ENCODE assay signal across 26 mouse cellular contexts in genomic region chr13:97869428-97869827, GRCm38 (mm10).
DNase-seq lines count a peak whose midpoint lies in the region; ATAC-seq lines count a peak whose summit lies in the region.
"Had no signal": no experiment of that assay in that cellular context is flagged by ENCODE, and none has a peak within 500 bp of the region (broad histone marks: within the 10 kb centered on the region; RNA-seq: fewer than 3 reads in every experiment).

No protein-coding gene starts in this region.

- DNase-seq in kidney, postnatal 14 days: no peak
- DNase-seq in neural tube, embryonic 10.5 days (ENCODE audit: extremely low spot score, low spot score): no peak
- no peak for DNase-seq in midbrain, embryonic 11.5 days (ENCODE audit: low spot score, missing footprints)
- no peak for DNase-seq in adrenal gland, postnatal 14 days
- DNase-seq in embryonic facial prominence, embryonic 10.5 days (ENCODE audit: low spot score): no peak
- DNase-seq: cerebellum, adult 18-20 months; cerebellum, postnatal 36 days; heart, adult 11 months; kidney, adult 9 months; right cerebral cortex, adult 18-20 months had no signal

- no peak overlapping the region for H3K9ac ChIP-seq in kidney, embryonic 14.5 days (ENCODE audit: low read depth, low read length)
- no peak overlapping the region for H3K9ac ChIP-seq in neural tube, embryonic 13.5 days
- H3K9ac ChIP-seq in limb, embryonic 15.5 days: no peak overlapping the region
- H3K9ac ChIP-seq in midbrain, embryonic 11.5 days (ENCODE audit: low read length): no peak overlapping the region
- H3K9ac ChIP-seq: embryonic facial prominence, embryonic 15.5 days; intestine, embryonic 15.5 days; limb, embryonic 13.5 days; liver, embryonic 15.5 days; lung, embryonic 15.5 days; midbrain, embryonic 12.5 days; neural tube, embryonic 12.5 days had no signal

- no peak for ATAC-seq in kidney, embryonic 14.5 days (ENCODE audit: low FRiP score, low TSS enrichment)
- ATAC-seq in neural tube, embryonic 13.5 days (ENCODE audit: low read depth): no peak
- no peak for ATAC-seq in limb, embryonic 15.5 days (ENCODE audit: insufficient number of reproducible peaks, low FRiP score, low TSS enrichment, low read depth)
- no peak for ATAC-seq in midbrain, embryonic 11.5 days (ENCODE audit: low FRiP score)
- ATAC-seq: forebrain, embryonic 14.5 days; hindbrain, embryonic 16.5 days; intestine, embryonic 15.5 days had no signal

- no peak overlapping the region for H3K4me3 ChIP-seq in kidney, embryonic 14.5 days (ENCODE audit: low read length)
- no peak overlapping the region for H3K4me3 ChIP-seq in neural tube, embryonic 13.5 days
- H3K4me3 ChIP-seq in limb, embryonic 15.5 days: no peak overlapping the region
- no peak overlapping the region for H3K4me3 ChIP-seq in midbrain, embryonic 11.5 days (ENCODE audit: low read depth, low read length)
- no peak overlapping the region for H3K4me3 ChIP-seq in embryonic facial prominence, embryonic 10.5 days
- H3K4me3 ChIP-seq: embryonic facial prominence, embryonic 15.5 days; hindbrain, embryonic 10.5 days; intestine, embryonic 15.5 days; layer of hippocampus, adult 2 months; limb, embryonic 13.5 days; liver, embryonic 15.5 days; lung, embryonic 15.5 days; midbrain, embryonic 12.5 days; neural tube, embryonic 12.5 days had no signal

- no peak overlapping the region for H3K4me2 ChIP-seq in kidney, embryonic 14.5 days (replicated peaks; ENCODE audit: low read depth, low read length)
- no peak overlapping the region for H3K4me2 ChIP-seq in neural tube, embryonic 13.5 days
- no peak overlapping the region for H3K4me2 ChIP-seq in limb, embryonic 15.5 days
- no peak overlapping the region for H3K4me2 ChIP-seq in midbrain, embryonic 11.5 days
- H3K4me2 ChIP-seq: embryonic facial prominence, embryonic 15.5 days; heart, embryonic 11.5 days; intestine, embryonic 15.5 days; limb, embryonic 13.5 days; liver, embryonic 15.5 days; lung, embryonic 15.5 days; midbrain, embryonic 12.5 days; neural tube, embryonic 12.5 days had no signal

- no peaks in the 10 kb centered on the region for H3K36me3 ChIP-seq in kidney, embryonic 14.5 days (ENCODE audit: control insufficient read depth, insufficient read depth, low read length)
- H3K36me3 ChIP-seq in neural tube, embryonic 13.5 days: no peaks in the 10 kb centered on the region
- no peaks in the 10 kb centered on the region for H3K36me3 ChIP-seq in limb, embryonic 15.5 days
- no peaks in the 10 kb centered on the region for H3K36me3 ChIP-seq in midbrain, embryonic 11.5 days (ENCODE audit: control insufficient read depth, insufficient read depth, low read length)
- H3K36me3 ChIP-seq in embryonic facial prominence, embryonic 10.5 days (replicated peaks): no peaks in the 10 kb centered on the region
- H3K36me3 ChIP-seq: embryonic facial prominence, embryonic 15.5 days; hindbrain, embryonic 10.5 days; intestine, embryonic 15.5 days; limb, embryonic 13.5 days; liver, embryonic 15.5 days; lung, embryonic 15.5 days; midbrain, embryonic 12.5 days; neural tube, embryonic 12.5 days had no signal

- no peaks in the 10 kb centered on the region for H3K9me3 ChIP-seq in kidney, embryonic 14.5 days (ENCODE audit: control insufficient read depth, low read length)
- peaks cover 4% of the 10 kb centered on the region; the same call in 1 of the 2 replicates for H3K9me3 ChIP-seq in neural tube, embryonic 13.5 days
- H3K9me3 ChIP-seq in limb, embryonic 15.5 days: no peaks in the 10 kb centered on the region
- no peaks in the 10 kb centered on the region for H3K9me3 ChIP-seq in midbrain, embryonic 11.5 days (ENCODE audit: control insufficient read depth, low read length)
- no peaks in the 10 kb centered on the region for H3K9me3 ChIP-seq in embryonic facial prominence, embryonic 10.5 days
- H3K9me3 ChIP-seq: embryonic facial prominence, embryonic 15.5 days; hindbrain, embryonic 10.5 days; intestine, embryonic 15.5 days; limb, embryonic 13.5 days; liver, embryonic 15.5 days; lung, embryonic 15.5 days; midbrain, embryonic 12.5 days; neural tube, embryonic 12.5 days had no signal

- H3K27me3 ChIP-seq in kidney, embryonic 14.5 days (ENCODE audit: control insufficient read depth, insufficient read depth, low read length): no peaks in the 10 kb centered on the region
- H3K27me3 ChIP-seq in neural tube, embryonic 13.5 days: no peaks in the 10 kb centered on the region
- H3K27me3 ChIP-seq in limb, embryonic 15.5 days: no peaks in the 10 kb centered on the region
- no peaks in the 10 kb centered on the region for H3K27me3 ChIP-seq in midbrain, embryonic 11.5 days (ENCODE audit: control insufficient read depth, insufficient read depth, low read length)
- no peaks in the 10 kb centered on the region for H3K27me3 ChIP-seq in embryonic facial prominence, embryonic 10.5 days (replicated peaks; ENCODE audit: low read depth, poor library complexity, severe bottlenecking)
- H3K27me3 ChIP-seq: embryonic facial prominence, embryonic 15.5 days; intestine, embryonic 15.5 days; limb, embryonic 13.5 days; liver, embryonic 15.5 days; lung, embryonic 15.5 days; midbrain, embryonic 12.5 days; neural tube, embryonic 12.5 days had no signal

- 66% methylated on average over 12 of the region's 12 CpGs for WGBS in kidney, embryonic 14.5 days
- 61% methylated on average over 12 of the region's 12 CpGs for WGBS in neural tube, embryonic 13.5 days
- WGBS in limb, embryonic 15.5 days: 35% methylated on average over 12 of the region's 12 CpGs
- WGBS in midbrain, embryonic 11.5 days: 95% methylated on average over 12 of the region's 12 CpGs
- WGBS in embryonic facial prominence, embryonic 10.5 days: 92% methylated on average over 12 of the region's 12 CpGs

- peaks cover 20% of the 10 kb centered on the region for H3K4me1 ChIP-seq in kidney, embryonic 14.5 days (ENCODE audit: control insufficient read depth, insufficient read depth, low read length)
- H3K4me1 ChIP-seq in neural tube, embryonic 13.5 days (replicated peaks): peaks cover 41% of the 10 kb centered on the region
- H3K4me1 ChIP-seq in limb, embryonic 15.5 days: peaks cover 21% of the 10 kb centered on the region
- H3K4me1 ChIP-seq in midbrain, embryonic 11.5 days (ENCODE audit: control insufficient read depth, insufficient read depth, low read length): no peaks in the 10 kb centered on the region; the same call in 1 of the 2 replicates
- H3K4me1 ChIP-seq in embryonic facial prominence, embryonic 10.5 days: peaks cover 38% of the 10 kb centered on the region
- H3K4me1 ChIP-seq: liver, embryonic 15.5 days had no signal

- peak overlapping the region; percentile 20; the same call in 1 of the 2 replicates for H3K27ac ChIP-seq in kidney, embryonic 14.5 days (ENCODE audit: low read depth, low read length)
- peak overlapping the region; percentile 76 for H3K27ac ChIP-seq in neural tube, embryonic 13.5 days (replicated peaks)
- H3K27ac ChIP-seq in limb, embryonic 15.5 days: 0 out of 2 replicates have a peak overlapping the region, but pooled peaks have one; percentile 5
- H3K27ac ChIP-seq in midbrain, embryonic 11.5 days (ENCODE audit: low read depth, low read length): no peak overlapping the region
- no peak overlapping the region; the same call in 1 of the 2 replicates for H3K27ac ChIP-seq in embryonic facial prominence, embryonic 10.5 days (replicated peaks)
- H3K27ac ChIP-seq: embryonic facial prominence, embryonic 15.5 days; hindbrain, embryonic 10.5 days; intestine, embryonic 15.5 days; layer of hippocampus, adult 2 months; limb, embryonic 13.5 days; liver, embryonic 15.5 days; lung, embryonic 15.5 days; macrophage; midbrain, embryonic 12.5 days; neural tube, embryonic 12.5 days had no signal

Comparison
In these comparisons a context has a peak if more than half of its experiments do, and no peak if none do; other contexts are left out.
1. H3K27ac ChIP-seq: peak in kidney, embryonic 14.5 days (single experiment), neural tube, embryonic 13.5 days (single experiment) and limb, embryonic 15.5 days (single experiment); none in midbrain, embryonic 11.5 days (single experiment) and embryonic facial prominence, embryonic 10.5 days (single experiment).